Mouse (Mus musculus): ENCODE measurements around the gene Mybph. TPM values are rescaled to one million over a fixed set of nuclear protein-coding genes. Genes with fewer than 3 reads are reported as not detected.

Mybph gene
- polyA plus RNA-seq, 1 experiment from 2014 or later: 0.64 TPM

GRCm38 (mm10) chr1:134221172-134221571, 27.9 kb downstream of the Mybph start:
- no peak overlapping the region for H3K4me2 ChIP-seq (ENCODE audit: low read depth, low read length)
- WGBS: 61% methylated on average over 1 of the region's 1 CpGs
- peaks cover 23% of the 10 kb centered on the region for H3K4me1 ChIP-seq (ENCODE audit: control insufficient read depth, insufficient read depth, low read length)
- no peak overlapping the region for H3K27ac ChIP-seq (ENCODE audit: low read length)
- H3K4me3 ChIP-seq (ENCODE audit: low read length): no peak overlapping the region
- H3K36me3 ChIP-seq (ENCODE audit: control insufficient read depth, insufficient read depth): no peaks in the 10 kb centered on the region
- H3K9ac ChIP-seq (ENCODE audit: low read length): no peak overlapping the region
- ATAC-seq (replicated peaks; ENCODE audit: extremely low read depth, insufficient read depth, low FRiP score): no peak
- H3K9me3 ChIP-seq (replicated peaks; ENCODE audit: control insufficient read depth, low read length): no peaks in the 10 kb centered on the region
- no peaks in the 10 kb centered on the region for H3K27me3 ChIP-seq (ENCODE audit: control insufficient read depth, insufficient read depth, low read length)

GRCm38 (mm10) chr1:134222122-134223055, 29.1 kb downstream of the Mybph start:
- Histone ChIP-seq H3K36me3 (ENCODE audit: control insufficient read depth, insufficient read depth) (no peaks in the 10 kb centered on the region), H3K9me3 (replicated peaks; ENCODE audit: control insufficient read depth, low read length) (no peaks in the 10 kb centered on the region), H3K27me3 (ENCODE audit: control insufficient read depth, insufficient read depth, low read length) (no peaks in the 10 kb centered on the region), H3K4me2 (ENCODE audit: low read depth, low read length) (peak overlapping the region; percentile 8; the same call in 1 of the 2 replicates), H3K4me3 (ENCODE audit: low read length) (no peak overlapping the region), H3K4me1 (ENCODE audit: control insufficient read depth, insufficient read depth, low read length) (peaks cover 20% of the 10 kb centered on the region), H3K27ac (ENCODE audit: low read length) (peak overlapping the region; percentile 87), H3K9ac (ENCODE audit: low read length) (0 out of 2 replicates have a peak overlapping the region, but pooled peaks have one; percentile 46)
- 22% methylated on average over 8 of the region's 8 CpGs for WGBS
- peak; percentile 93 for ATAC-seq (replicated peaks; ENCODE audit: extremely low read depth, insufficient read depth, low FRiP score)

- Histone ChIP-seq H3K4me1 (ENCODE audit: control insufficient read depth, insufficient read depth, low read length) (peaks cover 17% of the 10 kb centered on the region), H3K27ac (ENCODE audit: low read length) (no peak overlapping the region), H3K9ac (ENCODE audit: low read length) (no peak overlapping the region), H3K9me3 (replicated peaks; ENCODE audit: control insufficient read depth, low read length) (no peaks in the 10 kb centered on the region), H3K36me3 (ENCODE audit: control insufficient read depth, insufficient read depth) (no peaks in the 10 kb centered on the region), H3K4me3 (ENCODE audit: low read length) (no peak overlapping the region), H3K27me3 (ENCODE audit: control insufficient read depth, insufficient read depth, low read length) (no peaks in the 10 kb centered on the region), H3K4me2 (ENCODE audit: low read depth, low read length) (no peak overlapping the region)
- 83% methylated on average over 12 of the region's 12 CpGs for WGBS
- no peak for ATAC-seq (replicated peaks; ENCODE audit: extremely low read depth, insufficient read depth, low FRiP score)
These were observed 31.5 kb downstream of the Mybph start for GRCm38 (mm10) chr1:134224649-134225227.

- H3K9me3 ChIP-seq (replicated peaks; ENCODE audit: control insufficient read depth, low read length): no peaks in the 10 kb centered on the region
- no peaks in the 10 kb centered on the region for H3K27me3 ChIP-seq (ENCODE audit: control insufficient read depth, insufficient read depth, low read length)
- no peak overlapping the region for H3K27ac ChIP-seq (ENCODE audit: low read length)
- H3K4me2 ChIP-seq (ENCODE audit: low read depth, low read length): no peak overlapping the region
- H3K9ac ChIP-seq (ENCODE audit: low read length): no peak overlapping the region
- 84% methylated on average over 5 of the region's 5 CpGs for WGBS
- H3K36me3 ChIP-seq (ENCODE audit: control insufficient read depth, insufficient read depth): no peaks in the 10 kb centered on the region
- no peak for ATAC-seq (replicated peaks; ENCODE audit: extremely low read depth, insufficient read depth, low FRiP score)
- peaks cover 20% of the 10 kb centered on the region for H3K4me1 ChIP-seq (ENCODE audit: control insufficient read depth, insufficient read depth, low read length)
- no peak overlapping the region for H3K4me3 ChIP-seq (ENCODE audit: low read length)
These were observed 32.1 kb downstream of the Mybph start for GRCm38 (mm10) chr1:134225375-134225774.

GRCm38 (mm10) chr1:134226739-134227138, 33.5 kb downstream of the Mybph start:
- H3K36me3 ChIP-seq (ENCODE audit: control insufficient read depth, insufficient read depth): no peaks in the 10 kb centered on the region
- peaks cover 33% of the 10 kb centered on the region for H3K4me1 ChIP-seq (ENCODE audit: control insufficient read depth, insufficient read depth, low read length)
- H3K9me3 ChIP-seq (replicated peaks; ENCODE audit: control insufficient read depth, low read length): no peaks in the 10 kb centered on the region
- H3K27me3 ChIP-seq (ENCODE audit: control insufficient read depth, insufficient read depth, low read length): no peaks in the 10 kb centered on the region
- H3K9ac ChIP-seq (ENCODE audit: low read length): no peak overlapping the region
- H3K4me3 ChIP-seq (ENCODE audit: low read length): no peak overlapping the region
- ATAC-seq (replicated peaks; ENCODE audit: extremely low read depth, insufficient read depth, low FRiP score): no peak
- 51% methylated on average over 8 of the region's 8 CpGs for WGBS
- no peak overlapping the region for H3K4me2 ChIP-seq (ENCODE audit: low read depth, low read length)
- no peak overlapping the region for H3K27ac ChIP-seq (ENCODE audit: low read length)

GRCm38 (mm10) chr1:134229806-134230575, 36.7 kb downstream of the Mybph start:
- WGBS: 53% methylated on average over 5 of the region's 5 CpGs
- no peak for ATAC-seq (replicated peaks; ENCODE audit: extremely low read depth, insufficient read depth, low FRiP score)
- Histone ChIP-seq H3K27me3 (ENCODE audit: control insufficient read depth, insufficient read depth, low read length) (peaks cover 8% of the 10 kb centered on the region), H3K4me1 (ENCODE audit: control insufficient read depth, insufficient read depth, low read length) (peaks cover 41% of the 10 kb centered on the region), H3K27ac (ENCODE audit: low read length) (peak overlapping the region; percentile 73), H3K9me3 (replicated peaks; ENCODE audit: control insufficient read depth, low read length) (no peaks in the 10 kb centered on the region), H3K36me3 (ENCODE audit: control insufficient read depth, insufficient read depth) (no peaks in the 10 kb centered on the region), H3K4me3 (ENCODE audit: low read length) (no peak overlapping the region), H3K9ac (ENCODE audit: low read length) (no peak overlapping the region), H3K4me2 (ENCODE audit: low read depth, low read length) (no peak overlapping the region)

- 72% methylated on average over 10 of the region's 10 CpGs for WGBS
- H3K9ac ChIP-seq (ENCODE audit: low read length): 0 out of 2 replicates have a peak overlapping the region, but pooled peaks have one; percentile 30
These were observed 37.5 kb downstream of the Mybph start for GRCm38 (mm10) chr1:134230638-134231228.

GRCm38 (mm10) chr1:134231270-134231669, 38.0 kb downstream of the Mybph start:
- H3K27ac ChIP-seq (ENCODE audit: low read length): peak overlapping the region; percentile 73
- H3K9me3 ChIP-seq (replicated peaks; ENCODE audit: control insufficient read depth, low read length): no peaks in the 10 kb centered on the region
- no peak overlapping the region for H3K4me3 ChIP-seq (ENCODE audit: low read length)
- no peak; the same call in 1 of the 2 replicates for ATAC-seq (replicated peaks; ENCODE audit: extremely low read depth, insufficient read depth, low FRiP score)
- peaks cover 52% of the 10 kb centered on the region for H3K4me1 ChIP-seq (ENCODE audit: control insufficient read depth, insufficient read depth, low read length)
- peak overlapping the region; percentile 95 for H3K4me2 ChIP-seq (ENCODE audit: low read depth, low read length)
- peaks cover 20% of the 10 kb centered on the region for H3K27me3 ChIP-seq (ENCODE audit: control insufficient read depth, insufficient read depth, low read length)
- WGBS: 58% methylated on average over 3 of the region's 3 CpGs
- H3K36me3 ChIP-seq (ENCODE audit: control insufficient read depth, insufficient read depth): no peaks in the 10 kb centered on the region
- H3K9ac ChIP-seq (ENCODE audit: low read length): 0 out of 2 replicates have a peak overlapping the region, but pooled peaks have one; percentile 30

More at GRCm38 (mm10) chr1:134230638-134231228, 37.5 kb downstream of the Mybph start:
- no peak for ATAC-seq (replicated peaks; ENCODE audit: extremely low read depth, insufficient read depth, low FRiP score)
- H3K27me3 ChIP-seq (ENCODE audit: control insufficient read depth, insufficient read depth, low read length): peaks cover 15% of the 10 kb centered on the region
- peaks cover 48% of the 10 kb centered on the region for H3K4me1 ChIP-seq (ENCODE audit: control insufficient read depth, insufficient read depth, low read length)
- H3K4me3 ChIP-seq (ENCODE audit: low read length): no peak overlapping the region
- no peaks in the 10 kb centered on the region for H3K9me3 ChIP-seq (replicated peaks; ENCODE audit: control insufficient read depth, low read length)
- H3K4me2 ChIP-seq (ENCODE audit: low read depth, low read length): peak overlapping the region; percentile 95
- no peaks in the 10 kb centered on the region for H3K36me3 ChIP-seq (ENCODE audit: control insufficient read depth, insufficient read depth)
- peak overlapping the region; percentile 73 for H3K27ac ChIP-seq (ENCODE audit: low read length)

All from heart, embryonic 16.5 days (tissue).